Mouse (Mus musculus) midbrain, embryonic 15.5 days (tissue): ENCODE data around the gene Rgs7. TPM values are rescaled to one million over a fixed set of nuclear protein-coding genes. Genes with fewer than 3 reads are reported as not detected.

Experiments
- ATAC-seq: fragments of 200-750 bp; cut with Nextera tagmentation; replicated peaks from 2 replicates; pipeline ENCODE4 v1.8.0; 2017; ENCODE audit warnings: moderate TSS enrichment
- H3K27ac ChIP-seq: fragments of 300-500 bp; sonication (generic); 2 replicates; pipeline ENCODE4 v1.5.1; 2015; ENCODE audit warnings: mild to moderate bottlenecking, inconsistent platforms
- H3K27me3 ChIP-seq: fragments of 300-500 bp; sonication (generic); replicated peaks from 2 replicates; pipeline ENCODE4 v1.6.1; 2015; ENCODE audit warnings: inconsistent platforms
- H3K36me3 ChIP-seq: fragments of 300-500 bp; sonication (generic); replicated peaks from 2 replicates; pipeline ENCODE4 v1.6.1; 2015; ENCODE audit warnings: inconsistent platforms
- H3K4me1 ChIP-seq: fragments of 300-500 bp; sonication (generic); 2 replicates; pipeline ENCODE4 v1.6.1; 2015; ENCODE audit warnings: inconsistent platforms
- H3K4me2 ChIP-seq: fragments of 300-500 bp; sonication (generic); 2 replicates; pipeline ENCODE4 v1.6.1; 2015; ENCODE audit warnings: inconsistent platforms, mild to moderate bottlenecking, moderate library complexity
- H3K4me3 ChIP-seq: fragments of 300-500 bp; sonication (generic); 2 replicates; pipeline ENCODE4 v1.5.1; 2015; ENCODE audit warnings: mild to moderate bottlenecking, inconsistent platforms
- H3K9ac ChIP-seq: fragments of 300-500 bp; sonication (generic); 2 replicates; pipeline ENCODE4 v1.6.1; 2015; ENCODE audit warnings: mild to moderate bottlenecking, inconsistent platforms
- H3K9me3 ChIP-seq: fragments of 300-500 bp; sonication (generic); 2 replicates; pipeline ENCODE4 v1.6.1; 2016; ENCODE audit warnings: inconsistent platforms
- WGBS: fragments of 180-500 bp; shearing (Covaris S2); methylation state at CpG from one replicate; pipeline ENCODE4 v1.1.7; 2015; ENCODE audit warnings: mixed read lengths; 5-methylcytosine and 5-hydroxymethylcytosine counted together
- polyA plus RNA-seq: library from polyadenylated mRNA; unstranded; fragments of >200 nt; fragmentation: Nextera tagmentation; extraction: Ambion mirVana; gene quantifications from 2 replicates; pipeline ENCODE4 v1.2.1, GENCODE M21; 2015

The Rgs7 gene
- polyA plus RNA-seq, 1 experiment from 2014 or later = 39.1 TPM

DNA sequence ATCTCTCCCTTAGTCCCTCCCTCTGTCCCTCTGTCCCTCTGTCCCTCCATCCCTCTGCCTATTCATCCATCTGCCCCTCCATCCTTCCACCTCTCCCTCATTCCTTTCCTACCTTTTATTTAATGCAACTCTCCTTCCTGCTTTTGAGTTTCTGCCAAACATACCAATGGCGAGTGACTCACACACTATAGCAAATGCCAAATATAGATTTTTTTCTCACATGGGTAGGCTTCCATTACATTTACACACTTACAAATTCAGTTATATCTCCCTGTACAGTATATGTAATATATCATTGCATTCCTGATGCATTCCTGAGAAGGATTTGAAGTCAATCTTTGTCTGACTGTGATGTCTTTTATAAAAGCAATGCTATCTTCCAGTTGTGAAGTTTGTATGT is 202.2 kb downstream of the Rgs7 start:
- Histone ChIP-seq H3K4me2 (no peak overlapping the region), H3K36me3 (no peaks in the 10 kb centered on the region), H3K27ac (no peak overlapping the region), H3K9me3 (no peaks in the 10 kb centered on the region), H3K27me3 (no peaks in the 10 kb centered on the region), H3K4me3 (no peak overlapping the region), H3K4me1 (no peaks in the 10 kb centered on the region), H3K9ac (no peak overlapping the region)
- WGBS = 91% methylated on average over 1 of the region's 1 CpGs
- ATAC-seq = no peak

DNA sequence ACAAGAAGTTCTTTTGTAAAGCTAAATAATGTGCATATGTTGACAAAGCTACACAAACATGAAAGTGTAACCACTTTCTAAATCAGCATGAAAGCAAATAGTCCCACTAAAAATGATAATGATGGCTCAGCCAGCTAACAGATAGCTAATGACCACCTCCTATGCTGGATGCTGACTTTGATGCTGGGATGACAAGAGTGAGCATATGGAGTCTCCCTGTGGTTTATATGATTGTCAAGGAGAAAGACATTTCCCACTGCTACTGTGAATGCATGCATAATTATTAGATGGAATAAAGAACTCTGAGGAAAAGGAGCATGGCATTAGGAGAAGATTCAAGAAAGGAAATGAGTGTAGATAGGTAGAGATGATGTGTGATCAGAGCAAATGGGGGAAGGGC is 230.0 kb downstream of the Rgs7 start:
- ATAC-seq = peak; percentile 51; the same call in 1 of the 2 replicates

DNA sequence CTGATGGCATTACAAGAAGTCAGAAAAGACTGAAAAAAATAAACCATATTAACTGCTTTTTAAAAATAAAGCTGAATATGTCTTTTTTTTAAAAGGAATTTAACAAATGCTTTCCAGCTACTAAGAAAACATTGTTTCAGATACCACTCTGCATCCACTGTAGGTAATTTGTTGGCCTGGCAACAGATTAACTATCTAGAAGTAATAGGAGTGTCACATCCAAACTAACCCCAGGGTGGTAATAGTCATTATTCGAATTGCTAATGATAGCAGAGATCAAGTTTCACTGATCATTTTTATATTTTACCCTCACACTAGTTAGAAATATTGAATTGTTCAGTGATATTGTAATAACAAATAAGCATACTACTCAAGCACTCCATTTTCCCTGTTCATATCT is 232.9 kb downstream of the Rgs7 start:
- H3K9ac ChIP-seq = no peak overlapping the region
- H3K4me3 ChIP-seq = no peak overlapping the region
- H3K4me2 ChIP-seq = no peak overlapping the region
- no peaks in the 10 kb centered on the region for H3K27me3 ChIP-seq
- WGBS = 72% methylated on average over 1 of the region's 1 CpGs
- H3K36me3 ChIP-seq = no peaks in the 10 kb centered on the region
- 0 out of 2 replicates have a peak, but pooled peaks cover 7% of the 10 kb centered on the region for H3K4me1 ChIP-seq
- no peak overlapping the region for H3K27ac ChIP-seq
- ATAC-seq = no peak
- no peaks in the 10 kb centered on the region for H3K9me3 ChIP-seq

More for the DNA sequence above, 230.0 kb downstream of the Rgs7 start:
- no peaks in the 10 kb centered on the region for H3K36me3 ChIP-seq
- no peaks in the 10 kb centered on the region for H3K9me3 ChIP-seq
- no peak overlapping the region for H3K4me3 ChIP-seq
- H3K27ac ChIP-seq = no peak overlapping the region
- H3K4me2 ChIP-seq = no peak overlapping the region
- H3K27me3 ChIP-seq = no peaks in the 10 kb centered on the region
- no peak overlapping the region for H3K9ac ChIP-seq
- H3K4me1 ChIP-seq = 0 out of 2 replicates have a peak, but pooled peaks cover 2% of the 10 kb centered on the region

DNA sequence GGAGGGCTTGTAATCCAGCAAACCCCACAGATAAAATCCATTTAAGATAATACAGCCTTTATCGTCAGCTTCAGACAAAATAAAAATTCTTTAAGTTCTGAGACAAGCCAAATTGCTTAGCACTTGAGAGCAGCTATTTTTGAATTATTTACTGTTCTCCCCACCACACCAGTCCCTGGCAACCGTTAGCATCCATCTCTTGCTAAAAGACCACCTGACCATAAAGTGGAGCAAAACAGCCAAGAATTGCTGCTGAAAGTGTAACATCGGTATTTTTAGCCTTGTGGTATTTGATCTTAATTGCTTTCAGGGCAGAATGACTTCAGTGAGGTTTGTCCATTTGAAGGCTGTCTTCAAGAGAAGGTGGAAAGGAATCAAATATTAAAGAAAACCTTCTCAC is 237.1 kb downstream of the Rgs7 start:
- Histone ChIP-seq H3K4me2 (no peak overlapping the region), H3K4me1 (0 out of 2 replicates have a peak, but pooled peaks cover 7% of the 10 kb centered on the region), H3K9me3 (no peaks in the 10 kb centered on the region), H3K4me3 (no peak overlapping the region), H3K27ac (0 out of 2 replicates have a peak overlapping the region, but pooled peaks have one; percentile 4), H3K27me3 (no peaks in the 10 kb centered on the region), H3K36me3 (no peaks in the 10 kb centered on the region), H3K9ac (no peak overlapping the region)
- ATAC-seq = no peak
- WGBS = 61% methylated on average over 3 of the region's 3 CpGs

DNA sequence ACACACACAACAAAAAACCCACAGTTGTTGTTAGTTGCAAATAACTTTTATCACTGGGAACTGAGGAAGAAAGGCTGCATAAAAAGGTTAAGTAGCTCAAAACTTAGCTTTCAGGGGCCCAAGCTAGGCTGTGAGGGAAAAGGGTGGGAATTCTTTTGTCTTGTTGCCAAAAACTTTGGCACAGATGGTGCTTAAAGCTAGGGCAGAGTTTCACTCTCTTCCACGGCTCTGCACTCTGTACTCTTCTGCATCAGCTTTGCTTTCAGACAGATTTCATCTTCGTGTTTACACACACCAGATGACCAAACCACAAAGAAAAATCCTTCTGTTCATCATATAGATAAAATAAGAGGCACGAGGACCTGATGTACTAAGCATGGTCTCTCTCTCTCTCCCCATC is 237.6 kb downstream of the Rgs7 start:
- 0 out of 2 replicates have a peak overlapping the region, but pooled peaks have one; percentile 4 for H3K27ac ChIP-seq
- no peaks in the 10 kb centered on the region for H3K36me3 ChIP-seq

DNA sequence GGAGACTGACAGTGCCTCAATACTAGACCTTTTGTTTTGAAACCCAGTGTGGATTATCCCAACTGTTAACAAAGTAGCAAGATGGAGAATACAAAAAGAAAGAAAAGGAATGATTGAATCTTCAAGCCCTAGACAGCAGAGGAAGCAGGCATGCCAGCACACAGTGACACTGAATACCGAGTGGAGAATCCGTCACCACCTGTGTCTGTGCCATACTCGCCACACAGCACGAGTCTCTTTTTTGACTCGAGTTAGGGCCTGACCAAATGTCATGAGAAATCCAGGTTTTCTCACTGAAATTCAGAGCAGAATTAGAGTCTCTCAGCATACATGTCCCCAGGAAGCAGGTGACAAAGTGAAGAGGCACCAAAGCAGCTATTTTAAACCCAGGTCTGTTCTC is 250.2 kb downstream of the Rgs7 start:
- Histone ChIP-seq H3K9me3 (no peaks in the 10 kb centered on the region), H3K4me2 (no peak overlapping the region), H3K27me3 (no peaks in the 10 kb centered on the region), H3K4me3 (no peak overlapping the region), H3K36me3 (no peaks in the 10 kb centered on the region), H3K9ac (no peak overlapping the region), H3K4me1 (peaks cover 5% of the 10 kb centered on the region; the same call in 1 of the 2 replicates), H3K27ac (no peak overlapping the region)
- ATAC-seq = no peak
- 78% methylated on average over 5 of the region's 5 CpGs for WGBS

More for the DNA sequence above, 237.6 kb downstream of the Rgs7 start:
- Histone ChIP-seq H3K4me1 (0 out of 2 replicates have a peak, but pooled peaks cover 7% of the 10 kb centered on the region), H3K9ac (no peak overlapping the region), H3K27me3 (no peaks in the 10 kb centered on the region), H3K4me3 (no peak overlapping the region), H3K9me3 (no peaks in the 10 kb centered on the region), H3K4me2 (no peak overlapping the region)
- no peak for ATAC-seq
- 48% methylated on average over 3 of the region's 3 CpGs for WGBS

DNA sequence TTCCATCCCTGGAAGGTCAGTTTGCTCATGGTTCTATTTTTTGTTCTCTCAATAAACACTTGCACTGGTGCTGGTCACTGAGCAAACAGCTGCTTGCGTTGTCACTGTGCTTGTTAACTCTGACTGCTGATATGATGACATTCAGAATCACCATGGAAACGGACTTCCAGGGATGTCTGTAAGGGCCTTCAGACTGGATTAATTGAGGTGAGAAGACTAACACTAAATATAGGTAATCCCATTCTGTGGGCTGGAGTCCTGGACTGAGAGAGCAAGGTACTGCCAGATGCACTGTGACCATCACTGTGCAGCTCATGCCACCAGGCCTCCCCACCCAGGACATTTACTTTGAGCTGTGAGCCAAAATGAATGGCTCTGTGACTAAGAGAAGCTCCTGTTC is 252.2 kb downstream of the Rgs7 start:
- Histone ChIP-seq H3K27me3 (no peaks in the 10 kb centered on the region), H3K9ac (no peak overlapping the region), H3K4me2 (no peak overlapping the region), H3K4me1 (peaks cover 5% of the 10 kb centered on the region; the same call in 1 of the 2 replicates), H3K4me3 (no peak overlapping the region), H3K36me3 (no peaks in the 10 kb centered on the region), H3K27ac (peak overlapping the region; percentile 29; the same call in 1 of the 2 replicates), H3K9me3 (no peaks in the 10 kb centered on the region)
- WGBS = 63% methylated on average over 2 of the region's 2 CpGs
- ATAC-seq = peak; percentile 87

DNA sequence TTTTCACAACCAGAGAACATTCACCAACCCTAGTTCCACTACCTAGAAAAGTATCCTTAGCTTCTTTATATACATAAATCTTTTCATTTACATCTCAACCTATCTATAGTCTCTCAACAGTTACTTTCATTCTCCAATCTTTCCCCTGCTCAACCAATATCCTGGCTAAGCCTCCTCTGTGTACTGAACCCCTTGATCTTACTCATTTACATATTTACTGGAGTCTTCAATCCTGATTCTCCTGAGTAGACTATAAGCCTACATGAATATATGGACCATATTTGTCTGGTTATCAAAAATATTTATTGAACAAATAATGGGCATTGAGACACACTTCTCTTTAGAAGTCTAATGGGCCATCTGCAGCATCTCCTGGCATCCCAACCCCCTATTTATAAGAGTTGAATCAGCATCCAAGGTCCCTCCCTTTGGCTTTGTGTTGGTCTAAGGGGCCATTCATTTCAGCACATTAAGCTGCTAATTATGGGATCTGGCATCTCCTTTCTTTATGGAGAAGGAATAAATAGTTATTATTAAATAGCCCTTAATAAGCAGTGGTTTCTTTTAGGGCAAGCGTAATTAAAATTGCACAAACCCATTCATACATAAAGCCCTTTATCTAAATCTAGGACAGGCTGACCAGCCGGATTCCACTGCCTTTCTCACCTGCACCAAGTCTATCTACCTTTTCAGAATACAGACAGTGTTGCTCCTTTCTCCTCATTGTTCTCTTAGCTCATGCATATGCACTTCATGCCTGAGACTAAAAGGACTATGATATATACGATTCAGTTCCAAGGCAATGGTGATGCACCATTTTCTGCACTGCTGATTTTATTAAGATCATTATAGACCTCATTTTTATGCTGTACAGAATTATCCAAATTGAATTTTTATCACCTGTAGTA is 270.5 kb downstream of the Rgs7 start:
- H3K9ac ChIP-seq = no peak overlapping the region
- H3K9me3 ChIP-seq = no peaks in the 10 kb centered on the region
- no peaks in the 10 kb centered on the region for H3K4me1 ChIP-seq
- no peak overlapping the region for H3K4me3 ChIP-seq
- 67% methylated on average over 3 of the region's 3 CpGs for whole genome bisulfite sequencing
- H3K36me3 ChIP-seq = no peaks in the 10 kb centered on the region
- H3K4me2 ChIP-seq = no peak overlapping the region
- H3K27ac ChIP-seq = no peak overlapping the region
- no peaks in the 10 kb centered on the region for H3K27me3 ChIP-seq
- no peak for ATAC-seq

DNA sequence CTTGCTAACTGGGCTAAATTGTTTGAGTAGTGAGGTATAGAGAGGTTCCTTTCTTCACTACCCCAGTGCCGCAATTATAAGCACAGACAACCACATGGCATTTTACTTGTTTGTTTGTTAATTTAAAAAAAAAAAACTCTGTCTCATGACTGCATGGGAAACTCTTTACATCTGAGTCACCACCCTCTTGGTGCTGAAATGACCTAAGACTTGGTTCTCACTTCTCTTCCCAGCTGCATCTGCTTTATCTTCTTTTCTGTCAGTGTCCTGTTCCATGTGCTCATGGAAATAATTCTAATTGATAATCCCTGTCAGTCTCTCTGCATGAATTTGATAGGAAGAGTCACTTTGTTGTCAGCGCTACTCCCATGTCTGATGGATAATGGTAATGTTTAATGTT is 272.7 kb downstream of the Rgs7 start:
- H3K9ac ChIP-seq = no peak overlapping the region
- no peaks in the 10 kb centered on the region for H3K4me1 ChIP-seq
- H3K9me3 ChIP-seq = no peaks in the 10 kb centered on the region
- no peaks in the 10 kb centered on the region for H3K36me3 ChIP-seq
- ATAC-seq = no peak
- no peak overlapping the region for H3K27ac ChIP-seq
- H3K27me3 ChIP-seq = no peaks in the 10 kb centered on the region
- H3K4me3 ChIP-seq = no peak overlapping the region
- 88% methylated on average over 2 of the region's 2 CpGs for WGBS
- no peak overlapping the region for H3K4me2 ChIP-seq

DNA sequence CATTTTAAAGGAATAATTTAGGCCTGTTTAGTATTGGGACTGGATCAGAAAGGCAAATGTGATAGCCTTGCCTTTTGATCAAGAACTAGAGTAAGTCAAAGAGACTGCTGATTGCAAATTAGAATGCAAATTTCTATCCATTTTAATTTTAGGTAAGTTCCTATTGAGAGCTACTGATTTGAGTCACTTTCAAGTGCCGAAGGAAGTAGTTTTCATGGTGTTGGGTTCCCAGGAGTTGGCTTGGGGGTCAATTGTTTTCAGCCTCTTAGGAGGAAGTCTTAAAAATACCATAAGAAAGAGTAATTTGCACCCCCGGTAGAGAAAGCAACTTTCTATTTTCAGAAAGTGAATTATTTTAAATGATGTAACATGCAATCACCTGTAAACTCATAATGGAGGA is 285.3 kb downstream of the Rgs7 start:
- no peak overlapping the region for H3K27ac ChIP-seq
- 69% methylated on average over 2 of the region's 2 CpGs for WGBS
- no peaks in the 10 kb centered on the region for H3K4me1 ChIP-seq
- ATAC-seq = no peak
- no peaks in the 10 kb centered on the region for H3K9me3 ChIP-seq
- H3K36me3 ChIP-seq = no peaks in the 10 kb centered on the region
- H3K9ac ChIP-seq = no peak overlapping the region
- H3K27me3 ChIP-seq = no peaks in the 10 kb centered on the region
- H3K4me3 ChIP-seq = no peak overlapping the region
- H3K4me2 ChIP-seq = no peak overlapping the region

DNA sequence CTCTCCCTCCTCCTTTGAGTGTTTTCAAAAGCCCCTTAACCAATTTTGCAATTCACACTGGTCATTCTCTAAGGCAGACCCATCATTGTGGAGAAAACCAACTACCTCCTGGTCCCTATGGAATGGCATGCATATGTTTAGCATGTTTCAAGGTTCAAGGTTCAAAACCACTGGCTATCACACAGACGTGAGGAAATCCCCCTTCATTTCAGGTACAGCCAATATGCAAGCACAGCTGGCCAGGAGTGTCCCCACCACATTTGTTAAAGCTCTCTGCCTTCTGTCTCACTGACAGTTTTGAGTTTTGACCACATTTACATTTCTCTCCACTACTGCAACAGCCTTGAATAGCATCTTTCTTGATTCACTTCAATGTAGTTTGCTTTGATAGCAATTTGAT is 286.7 kb downstream of the Rgs7 start:
- H3K4me2 ChIP-seq = no peak overlapping the region
- no peak for ATAC-seq
- no peak overlapping the region for H3K4me3 ChIP-seq
- no peaks in the 10 kb centered on the region for H3K36me3 ChIP-seq
- H3K4me1 ChIP-seq = no peaks in the 10 kb centered on the region
- 73% methylated on average over 1 of the region's 1 CpGs for WGBS
- H3K27me3 ChIP-seq = no peaks in the 10 kb centered on the region
- H3K27ac ChIP-seq = no peak overlapping the region
- no peak overlapping the region for H3K9ac ChIP-seq
- no peaks in the 10 kb centered on the region for H3K9me3 ChIP-seq

DNA sequence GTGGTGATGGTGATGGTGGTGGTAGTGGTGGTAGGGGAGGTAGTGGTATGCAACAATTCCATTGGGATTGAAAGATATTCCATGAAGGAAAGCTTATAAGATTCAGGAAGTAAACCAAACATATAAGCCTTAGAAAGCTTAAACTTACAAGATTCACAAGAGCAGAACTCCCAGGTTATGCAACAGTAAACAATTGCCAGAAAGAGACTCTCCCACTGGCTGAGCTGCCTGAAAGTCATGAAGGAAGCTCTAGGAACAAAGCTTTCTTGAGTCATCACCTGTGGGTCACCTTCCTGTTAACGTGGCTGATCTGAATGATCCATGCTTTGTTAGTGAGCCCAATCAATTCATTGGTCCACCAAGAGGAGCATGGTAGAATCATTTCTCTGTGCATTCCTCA is 288.8 kb downstream of the Rgs7 start:
- H3K27ac ChIP-seq = no peak overlapping the region
- no peak overlapping the region for H3K9ac ChIP-seq
- no peaks in the 10 kb centered on the region for H3K36me3 ChIP-seq
- H3K4me2 ChIP-seq = no peak overlapping the region
- no peaks in the 10 kb centered on the region for H3K4me1 ChIP-seq
- H3K9me3 ChIP-seq = no peaks in the 10 kb centered on the region
- no peak for ATAC-seq
- H3K27me3 ChIP-seq = no peaks in the 10 kb centered on the region
- 87% methylated on average over 1 of the region's 1 CpGs for WGBS
- H3K4me3 ChIP-seq = no peak overlapping the region

DNA sequence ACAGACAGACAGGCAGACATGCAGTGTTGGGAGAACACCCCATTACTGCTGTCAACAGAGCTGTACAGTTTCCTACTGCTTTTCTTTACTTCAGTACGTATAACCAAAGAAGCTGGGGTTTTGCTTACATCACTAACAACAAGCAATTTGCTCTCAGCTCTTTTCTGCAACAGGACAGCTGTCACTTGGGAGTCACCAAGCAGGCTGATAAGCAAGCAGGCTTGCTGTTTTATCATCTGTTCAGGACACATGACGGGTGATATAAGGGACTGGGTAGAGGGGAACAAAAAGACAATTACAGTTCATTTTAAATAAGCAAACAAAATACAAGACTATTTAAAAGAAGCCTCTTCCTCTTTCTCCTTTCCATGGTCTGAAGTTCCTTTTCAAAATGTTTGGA is 289.4 kb downstream of the Rgs7 start:
- no peak overlapping the region for H3K4me2 ChIP-seq
- no peaks in the 10 kb centered on the region for H3K36me3 ChIP-seq
- no peak overlapping the region for H3K27ac ChIP-seq
- H3K27me3 ChIP-seq = no peaks in the 10 kb centered on the region
- no peak for ATAC-seq
- WGBS = 49% methylated on average over 2 of the region's 2 CpGs
- no peaks in the 10 kb centered on the region for H3K9me3 ChIP-seq
- no peak overlapping the region for H3K4me3 ChIP-seq
- no peak overlapping the region for H3K9ac ChIP-seq
- H3K4me1 ChIP-seq = no peaks in the 10 kb centered on the region
